ENCODE assay signal across 8 mouse cellular contexts in genomic region chr6:135011048-135011733, GRCm38 (mm10). TPM values are rescaled to one million over a fixed set of nuclear protein-coding genes. Genes with fewer than 3 reads are reported as not detected.
DNase-seq lines count a peak whose midpoint lies in the region; ATAC-seq and TF ChIP-seq lines count a peak whose summit lies in the region.

TSS of gene Ddx47 (plus strand) at chr6:135011612.

- peak; percentile 84; the same call in 1 of the 2 replicates for TF ChIP-seq POLR2A in bone marrow, adult 2 months (IDR thresholded peaks at IDR 0.05; ENCODE audit: borderline replicate concordance, control insufficient read depth, low read depth, low read length)
- TF ChIP-seq POLR2A in limb, embryonic 14.5 days (IDR thresholded peaks at IDR 0.05; ENCODE audit: borderline replicate concordance, extremely low read depth, insufficient read depth, insufficient read length) = 0 out of 2 replicates have a peak, but pooled peaks have one; percentile 52

- peaks cover 2% of the 10 kb centered on the region for H3K4me1 ChIP-seq in bone marrow, adult 2 months (ENCODE audit: control insufficient read depth, insufficient read depth, low read length)
- H3K4me1 ChIP-seq in embryonic facial prominence, embryonic 15.5 days = peaks cover 7% of the 10 kb centered on the region
- H3K4me1 ChIP-seq in limb, embryonic 14.5 days (ENCODE audit: control insufficient read depth, insufficient read depth, low read length) = peaks cover 6% of the 10 kb centered on the region
- peaks cover 6% of the 10 kb centered on the region; the same call in 1 of the 2 replicates for H3K4me1 ChIP-seq in midbrain, postnatal 0 days (ENCODE audit: insufficient read depth, low read length)

- H3K4me3 ChIP-seq in bone marrow, adult 2 months (replicated peaks; ENCODE audit: control insufficient read depth, low read depth, low read length) = peak within 1 kb of the TSS; percentile 87
- H3K4me3 ChIP-seq in embryonic facial prominence, embryonic 15.5 days (replicated peaks) = peak within 1 kb of the TSS; percentile 82
- peak within 1 kb of the TSS; percentile 86 for H3K4me3 ChIP-seq in limb, embryonic 14.5 days (replicated peaks; ENCODE audit: low read length)
- H3K4me3 ChIP-seq in midbrain, postnatal 0 days (ENCODE audit: low read depth, low read length) = peak within 1 kb of the TSS; percentile 76

- peak; percentile 100 for TF ChIP-seq CTCF in bone marrow, adult 2 months (IDR thresholded peaks at IDR 0.05; ENCODE audit: control insufficient read depth, insufficient read depth, low read length)
- TF ChIP-seq CTCF in midbrain, postnatal 0 days (IDR thresholded peaks at IDR 0.05) = peak; percentile 100

- peak within 1 kb of the TSS; percentile 5 for H3K27ac ChIP-seq in bone marrow, adult 2 months (ENCODE audit: control insufficient read depth, insufficient read depth, low read depth, low read length, poor library complexity)
- no peak within 1 kb of the TSS for H3K27ac ChIP-seq in embryonic facial prominence, embryonic 15.5 days (replicated peaks)
- no peak within 1 kb of the TSS for H3K27ac ChIP-seq in limb, embryonic 14.5 days (replicated peaks; ENCODE audit: low read depth, low read length)
- peak within 1 kb of the TSS; percentile 47 for H3K27ac ChIP-seq in midbrain, postnatal 0 days (ENCODE audit: low read depth, low read length)

- H3K9ac ChIP-seq in embryonic facial prominence, embryonic 15.5 days = peak within 1 kb of the TSS; percentile 69
- peak within 1 kb of the TSS; percentile 79 for H3K9ac ChIP-seq in limb, embryonic 14.5 days (ENCODE audit: low read depth, low read length, severe bottlenecking)
- peak within 1 kb of the TSS; percentile 79 for H3K9ac ChIP-seq in midbrain, postnatal 0 days (replicated peaks; ENCODE audit: low read length, poor library complexity, severe bottlenecking)

- H3K36me3 ChIP-seq in embryonic facial prominence, embryonic 15.5 days = peaks cover 28% of the 10 kb centered on the region
- peaks cover 26% of the 10 kb centered on the region for H3K36me3 ChIP-seq in limb, embryonic 14.5 days (ENCODE audit: control insufficient read depth, insufficient read depth, low read length)
- H3K36me3 ChIP-seq in midbrain, postnatal 0 days (ENCODE audit: insufficient read depth, low read length) = peaks cover 21% of the 10 kb centered on the region

- H3K27me3 ChIP-seq in embryonic facial prominence, embryonic 15.5 days = no peaks in the 10 kb centered on the region
- no peaks in the 10 kb centered on the region for H3K27me3 ChIP-seq in limb, embryonic 14.5 days (ENCODE audit: control insufficient read depth, insufficient read depth, low read length)
- H3K27me3 ChIP-seq in midbrain, postnatal 0 days (ENCODE audit: insufficient read depth, low read length) = no peaks in the 10 kb centered on the region

- 5% methylated on average over 19 of the region's 19 CpGs for WGBS in bone marrow, adult 2 months
- WGBS in embryonic facial prominence, embryonic 15.5 days = 5% methylated on average over 19 of the region's 19 CpGs
- 7% methylated on average over 19 of the region's 19 CpGs for WGBS in limb, embryonic 14.5 days
- WGBS in midbrain, postnatal 0 days = 6% methylated on average over 19 of the region's 19 CpGs

- H3K4me2 ChIP-seq in embryonic facial prominence, embryonic 15.5 days (replicated peaks) = peak within 1 kb of the TSS; percentile 71
- H3K4me2 ChIP-seq in limb, embryonic 14.5 days (replicated peaks; ENCODE audit: low read depth, low read length, severe bottlenecking) = peak within 1 kb of the TSS; percentile 80
- peak within 1 kb of the TSS; percentile 72 for H3K4me2 ChIP-seq in midbrain, postnatal 0 days (ENCODE audit: low read depth, low read length, poor library complexity, severe bottlenecking)

- peak; percentile 91 for ATAC-seq in embryonic facial prominence, embryonic 15.5 days (ENCODE audit: insufficient number of reproducible peaks, low FRiP score, low TSS enrichment, low read depth)
- ATAC-seq in limb, embryonic 14.5 days (ENCODE audit: low FRiP score, low read depth) = peak; percentile 94
- peak; percentile 94 for ATAC-seq in midbrain, postnatal 0 days (ENCODE audit: low FRiP score)

- peak; percentile 94 for DNase-seq in 416B (ENCODE audit: low read depth)
- DNase-seq in heart, adult 8-10 months (ENCODE audit: low spot score) = peak; percentile 96
- peak; percentile 97 for DNase-seq in kidney, adult 9 months
- DNase-seq in limb, embryonic 14.5 days (ENCODE audit: low spot score) = peak; percentile 96
- DNase-seq in midbrain, postnatal 0 days (ENCODE audit: low spot score) = peak; percentile 97
- DNase-seq in spleen, postnatal 14 days (ENCODE audit: low spot score in 2 of 2) = peak; percentile 90 to 95

- H3K9me3 ChIP-seq in embryonic facial prominence, embryonic 15.5 days (replicated peaks) = no peaks in the 10 kb centered on the region
- no peaks in the 10 kb centered on the region for H3K9me3 ChIP-seq in limb, embryonic 14.5 days (ENCODE audit: control insufficient read depth, low read length)
- H3K9me3 ChIP-seq in midbrain, postnatal 0 days (ENCODE audit: low read length) = no peaks in the 10 kb centered on the region

RNA-seq across cellular contexts. Expression of gene Ddx47, which starts in this region (rescaled TPM):
- polyA plus RNA-seq in bone marrow, adult 2 months (2011; ENCODE audit: insufficient read depth, insufficient read length, low replicate concordance, missing spikeins) = 51.5 and 56.9 TPM in 2 replicates
- 101 and 108 TPM in 2 replicates for polyA plus RNA-seq in embryonic facial prominence, embryonic 15.5 days (2015; fragmentation: Nextera tagmentation; extraction: Ambion mirVana)
- 10 to 100 TPM; 36.3 to 39.7 (median 38.0) TPM for total RNA-seq in heart, adult 8-10 months (2022)
- 93.9 and 104 TPM in 2 replicates for polyA plus RNA-seq in limb, embryonic 14.5 days (2012; rRNA removed)
- polyA plus RNA-seq in limb, embryonic 14.5 days (2014; fragmentation: Nextera tagmentation; extraction: Ambion mirVana) = 97.6 and 107 TPM in 2 replicates
- 27.5 and 43.5 TPM in 2 replicates for total RNA-seq in midbrain, postnatal 0 days (2014; rRNA removed)
- 58.1 and 58.4 TPM in 2 replicates for polyA plus RNA-seq in midbrain, postnatal 0 days (2015; fragmentation: Nextera tagmentation; extraction: Ambion mirVana)

Comparison
In these comparisons a context has a peak if more than half of its experiments do, and no peak if none do; other contexts are left out.
1. H3K27ac ChIP-seq: peak in bone marrow, adult 2 months (single experiment) and midbrain, postnatal 0 days (single experiment); none in embryonic facial prominence, embryonic 15.5 days (single experiment) and limb, embryonic 14.5 days (single experiment).
2. Peak in every context shown above with its lines, with median percentiles within 50 percentile points of each other: DNase-seq, H3K4me3 ChIP-seq, ATAC-seq, H3K4me2 ChIP-seq and H3K9ac ChIP-seq.